Mouse (Mus musculus): ENCODE measurements around the gene Dcdc2b. TPM values are rescaled to one million over a fixed set of nuclear protein-coding genes. Genes with fewer than 3 reads are reported as not detected.
A peak's percentile ranks its signal among the peaks of the same experiment; 100 is the strongest.

The Dcdc2b gene
- total RNA-seq, 2 experiments from 2014 or later = 5.7 to 7.4 TPM

- Histone ChIP-seq H3K27ac (peak overlapping the region; percentile 98), H3K4me3 (peak overlapping the region; percentile 67)
- DNase-seq (ENCODE audit: low spot score in 2 of 2) = no peak
- TF ChIP-seq CTCF (conservative IDR thresholded peaks at IDR 0.05) = no peak
These were observed 4.0 kb upstream of the Dcdc2b start for GRCm38 (mm10) chr4:129618031-129618430.

- no peak for DNase-seq (ENCODE audit: low spot score in 2 of 2)
- Histone ChIP-seq H3K27ac (no peak overlapping the region), H3K4me3 (no peak overlapping the region)
- TF ChIP-seq CTCF (conservative IDR thresholded peaks at IDR 0.05) = no peak
These were observed 3.1 kb upstream of the Dcdc2b start for GRCm38 (mm10) chr4:129617121-129617641.

GRCm38 (mm10) chr4:129616631-129617030 lies 2.6 kb upstream of the Dcdc2b start:
- no peak for DNase-seq (ENCODE audit: low spot score in 2 of 2)
- no peak for TF ChIP-seq CTCF (conservative IDR thresholded peaks at IDR 0.05)
- Histone ChIP-seq H3K27ac (no peak overlapping the region), H3K4me3 (no peak overlapping the region)

- Histone ChIP-seq H3K27ac (no peak overlapping the region), H3K4me3 (no peak overlapping the region)
- TF ChIP-seq CTCF (conservative IDR thresholded peaks at IDR 0.05) = no peak
- no peak for DNase-seq (ENCODE audit: low spot score in 2 of 2)
These were observed 1.8 kb upstream of the Dcdc2b start for GRCm38 (mm10) chr4:129615801-129616290.

- no peak for DNase-seq (ENCODE audit: low spot score in 2 of 2)
- Histone ChIP-seq H3K27ac (no peak overlapping the region), H3K4me3 (no peak overlapping the region)
- no peak for TF ChIP-seq CTCF (conservative IDR thresholded peaks at IDR 0.05)
These were observed 3.6 kb downstream of the Dcdc2b start for GRCm38 (mm10) chr4:129610472-129610871.

GRCm38 (mm10) chr4:129610026-129610425 lies 4.0 kb downstream of the Dcdc2b start:
- no peak overlapping the region for H3K4me3 ChIP-seq
- TF ChIP-seq CTCF (conservative IDR thresholded peaks at IDR 0.05) = no peak
- no peak for DNase-seq (ENCODE audit: low spot score in 2 of 2)
- H3K27ac ChIP-seq = no peak overlapping the region

- peak in 1 of 2 experiments; percentile 36 for DNase-seq (ENCODE audit: low spot score in 2 of 2)
- TF ChIP-seq CTCF (conservative IDR thresholded peaks at IDR 0.05) = no peak
- peak overlapping the region; percentile 87; the same call in 1 of the 2 replicates for H3K27ac ChIP-seq
- no peak overlapping the region for H3K4me3 ChIP-seq
These were observed 4.9 kb downstream of the Dcdc2b start for GRCm38 (mm10) chr4:129609139-129609631.

GRCm38 (mm10) chr4:129608426-129609025 lies 5.5 kb downstream of the Dcdc2b start:
- no peak overlapping the region for H3K4me3 ChIP-seq
- peak; percentile 92 for TF ChIP-seq CTCF (conservative IDR thresholded peaks at IDR 0.05)
- H3K27ac ChIP-seq = peak overlapping the region; percentile 87
- peak; percentile 86 to 89 for DNase-seq (ENCODE audit: low spot score in 2 of 2)

- Histone ChIP-seq H3K27ac (peak within 1 kb of the TSS; percentile 88), H3K4me3 (peak within 1 kb of the TSS; percentile 79)
- peak; percentile 45 for TF ChIP-seq CTCF (conservative IDR thresholded peaks at IDR 0.05)
- DNase-seq (ENCODE audit: low spot score in 2 of 2) = peak; percentile 87 to 88
These were observed 13.6 kb downstream of the Dcdc2b start, which contains the start of the genes Eif3i and Tmem234 for GRCm38 (mm10) chr4:129600233-129601158. TSS of gene Eif3i (minus strand) at chr4:129600648. TSS of gene Tmem234 (plus strand) at chr4:129600668.

GRCm38 (mm10) chr4:129588865-129589264 lies 25.2 kb downstream of the Dcdc2b start:
- no peak for TF ChIP-seq CTCF (conservative IDR thresholded peaks at IDR 0.05)
- no peak overlapping the region for H3K4me3 ChIP-seq
- no peak for DNase-seq (ENCODE audit: low spot score in 2 of 2)

GRCm38 (mm10) chr4:129586943-129587342 lies 27.1 kb downstream of the Dcdc2b start:
- no peak for TF ChIP-seq CTCF (conservative IDR thresholded peaks at IDR 0.05)
- Histone ChIP-seq H3K4me3 (no peak overlapping the region), H3K27ac (no peak overlapping the region)
- DNase-seq (ENCODE audit: low spot score in 2 of 2) = no peak

More at GRCm38 (mm10) chr4:129588865-129589264, 25.2 kb downstream of the Dcdc2b start:
- H3K27ac ChIP-seq = no peak overlapping the region

GRCm38 (mm10) chr4:129585773-129586172 lies 28.3 kb downstream of the Dcdc2b start:
- TF ChIP-seq CTCF (conservative IDR thresholded peaks at IDR 0.05) = no peak
- no peak overlapping the region for H3K4me3 ChIP-seq
- H3K27ac ChIP-seq = no peak overlapping the region; the same call in 1 of the 2 replicates
- no peak for DNase-seq (ENCODE audit: low spot score in 2 of 2)

All from layer of hippocampus, adult 2 months (tissue).